Mouse (Mus musculus) thymus, adult 2 months (tissue): Measurements from ENCODE around the gene Dab1.

Experiments used
- CTCF ChIP-seq: fragments of 200-500 bp; IDR thresholded peaks from 2 replicates; pipeline ENCODE4 v1.5.1; 2012; ENCODE audit warnings: mild to moderate bottlenecking, control low read depth, low read length, moderate library complexity, borderline replicate concordance; ENCODE audit not compliant: control insufficient read depth, poor library complexity, insufficient read depth; ENCODE audit errors: extremely low read depth
- POLR2A ChIP-seq: fragments of 200-500 bp; IDR thresholded peaks from 2 replicates; pipeline ENCODE4 v1.6.1; 2012; ENCODE audit warnings: mild to moderate bottlenecking, low read length, control low read depth, moderate library complexity; ENCODE audit not compliant: control insufficient read depth, poor library complexity, insufficient read depth; ENCODE audit errors: extremely low read depth

DNA sequence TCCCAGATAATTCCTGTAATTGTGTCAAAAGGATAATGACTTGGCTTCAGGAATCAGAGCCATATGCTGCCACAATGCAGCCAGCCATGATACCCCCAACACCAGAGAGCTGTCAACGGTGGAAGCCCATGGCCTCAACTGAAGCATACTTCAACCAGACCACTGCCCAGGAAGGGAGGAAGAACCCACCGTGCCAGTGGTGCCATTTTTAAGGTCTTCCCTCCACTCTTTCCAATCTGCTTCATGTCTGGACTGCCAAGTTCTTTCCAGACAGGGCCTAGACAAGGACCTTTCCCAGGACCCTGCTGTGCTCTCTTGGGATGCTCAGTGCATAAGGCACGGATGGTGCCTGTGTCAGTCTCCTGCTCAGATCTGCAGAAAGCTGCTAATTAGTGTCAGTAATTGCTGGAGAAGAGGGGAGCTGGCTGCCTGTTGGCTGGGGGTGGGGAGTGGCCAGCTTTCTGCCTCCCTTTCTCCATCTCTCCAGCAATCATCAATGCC, 303.3 kb downstream of the Dab1 start:
- TF ChIP-seq CTCF = no peak
- no peak for TF ChIP-seq POLR2A
